Mouse (Mus musculus) CH12.LX (cell line): Measurements from ENCODE around the gene Zdhhc12. TPM values are rescaled to one million over a fixed set of nuclear protein-coding genes. Genes with fewer than 3 reads are reported as not detected.

Experiments
- DNase-seq: peaks from one replicate; pipeline ENCODE4 v3.0.0-alpha.2; 2013; ENCODE audit errors: extremely low read depth
- H3K27ac ChIP-seq: 2 replicates; pipeline ENCODE4 v1.5.1; 2012; ENCODE audit warnings: low read depth, mild to moderate bottlenecking, control low read depth, moderate library complexity; ENCODE audit not compliant: insufficient read depth
- H3K27me3 ChIP-seq: replicated peaks from 2 replicates; pipeline ENCODE3; 2012; ENCODE audit warnings: inconsistent platforms
- H3K36me3 ChIP-seq, 2 experiments: replicated peaks in 1 of 2; 2 replicates each; pipeline versions ENCODE3 to v1.6.1; 2012; ENCODE audit warnings: inconsistent platforms in 1 of 2, low read length in 1 of 2, mild to moderate bottlenecking in 1 of 2, mixed read lengths in 1 of 2, moderate library complexity in 1 of 2; ENCODE audit not compliant: control insufficient read depth in 1 of 2, insufficient read depth in 1 of 2
- H3K4me1 ChIP-seq, 2 experiments: 2 replicates each; pipeline ENCODE4 v1.6.1; 2012; ENCODE audit warnings: inconsistent platforms in 1 of 2, moderate library complexity in 1 of 2; ENCODE audit not compliant: insufficient read depth in 2 of 2, control insufficient read depth in 1 of 2
- H3K4me2 ChIP-seq: 2 replicates; pipeline ENCODE4 v1.6.1; 2012; ENCODE audit warnings: low read depth, mild to moderate bottlenecking, control low read depth; ENCODE audit not compliant: poor library complexity, insufficient read depth, severe bottlenecking
- H3K4me3 ChIP-seq, 3 experiments: fragments of 150-350 bp in 1 of 3; sonication (generic) in 1 of 3; replicated peaks in 1 of 3; 2 replicates each; pipeline versions ENCODE3 to v1.5.1; 2011 to 2012; ENCODE audit warnings: low read depth in 2 of 3, low read length in 2 of 3, mild to moderate bottlenecking in 2 of 3, moderate library complexity in 2 of 3, control low read depth in 1 of 3, improper control_type of control experiment in 1 of 3, inconsistent platforms in 1 of 3, mixed read lengths in 1 of 3; ENCODE audit not compliant: poor library complexity in 1 of 3
- H3K79me2 ChIP-seq: replicated peaks from 2 replicates; pipeline ENCODE4 v1.6.1; 2012; ENCODE audit warnings: mild to moderate bottlenecking, moderate library complexity; ENCODE audit not compliant: control insufficient read depth, poor library complexity, insufficient read depth, severe bottlenecking; ENCODE audit errors: extremely low read depth
- H3K9ac ChIP-seq: 2 replicates; pipeline ENCODE4 v1.6.1; 2012; ENCODE audit warnings: low read depth, mild to moderate bottlenecking, control low read depth, moderate library complexity; ENCODE audit not compliant: insufficient read depth
- H3K9me3 ChIP-seq: replicated peaks from 2 replicates; pipeline ENCODE3; 2012; ENCODE audit warnings: low read length, inconsistent platforms, mixed read lengths
- CHD2 ChIP-seq: IDR thresholded peaks from 2 replicates; pipeline ENCODE4 v1.6.1; 2011; ENCODE audit warnings: low read length, improper control_type of control experiment
- EP300 ChIP-seq: IDR thresholded peaks from 2 replicates; pipeline ENCODE4 v1.6.1; 2011; ENCODE audit warnings: low read length, improper control_type of control experiment
- GABPA ChIP-seq: IDR thresholded peaks from 2 replicates; pipeline ENCODE4 v1.6.1; 2012; ENCODE audit warnings: low read depth, low read length, improper control_type of control experiment, inconsistent platforms; ENCODE audit not compliant: insufficient replicate concordance
- IRF4 ChIP-seq: IDR thresholded peaks from 2 replicates; pipeline ENCODE4 v1.6.1; 2014; ENCODE audit warnings: low read depth, mild to moderate bottlenecking, inconsistent platforms, low read length, improper control_type of control experiment
- KAT2A ChIP-seq: IDR thresholded peaks from 2 replicates; pipeline ENCODE4 v1.6.1; 2012; ENCODE audit warnings: low read length, improper control_type of control experiment, inconsistent platforms; ENCODE audit not compliant: insufficient replicate concordance
- MAZ ChIP-seq: IDR thresholded peaks from 2 replicates; pipeline ENCODE4 v1.6.1; 2012; ENCODE audit warnings: low read depth, mild to moderate bottlenecking, inconsistent platforms, low read length, improper control_type of control experiment, moderate library complexity
- MEF2A ChIP-seq: IDR thresholded peaks from 2 replicates; pipeline ENCODE4 v1.6.1; 2014; ENCODE audit warnings: low read depth, mild to moderate bottlenecking, inconsistent platforms, low read length, improper control_type of control experiment, borderline replicate concordance
- MXI1 ChIP-seq: IDR thresholded peaks from 2 replicates; pipeline ENCODE4 v1.6.1; 2011; ENCODE audit warnings: mild to moderate bottlenecking, low read depth, low read length, improper control_type of control experiment
- NELFE ChIP-seq: IDR thresholded peaks from 2 replicates; pipeline ENCODE4 v1.6.1; 2011; ENCODE audit warnings: low read depth, low read length, improper control_type of control experiment
- NRF1 ChIP-seq: IDR thresholded peaks from 2 replicates; pipeline ENCODE4 v1.6.1; 2014; ENCODE audit warnings: low read depth, mild to moderate bottlenecking, inconsistent platforms, low read length, improper control_type of control experiment, moderate library complexity
- POLR2A ChIP-seq: IDR thresholded peaks from 2 replicates; pipeline ENCODE4 v1.6.1; 2011; ENCODE audit warnings: low read depth, mild to moderate bottlenecking, improper control_type of control experiment, low read length
- POLR2AphosphoS2 ChIP-seq: IDR thresholded peaks from 2 replicates; pipeline ENCODE4 v1.6.1; 2011; ENCODE audit warnings: low read depth, low read length, improper control_type of control experiment
- SMC3 ChIP-seq: IDR thresholded peaks from 2 replicates; pipeline ENCODE4 v1.6.1; 2011; ENCODE audit warnings: low read depth, low read length, improper control_type of control experiment
- TBP ChIP-seq: conservative IDR thresholded peaks from 2 replicates; pipeline ENCODE4 v1.6.1; 2011; ENCODE audit warnings: low read depth, low read length, improper control_type of control experiment
- TCF12 ChIP-seq: IDR thresholded peaks from 2 replicates; pipeline ENCODE4 v1.6.1; 2014; ENCODE audit warnings: low read depth, mild to moderate bottlenecking, inconsistent platforms, low read length, improper control_type of control experiment
- UBTF ChIP-seq: IDR thresholded peaks from 2 replicates; pipeline ENCODE4 v1.6.1; 2012; ENCODE audit warnings: low read depth, mild to moderate bottlenecking, inconsistent platforms, low read length, improper control_type of control experiment, moderate library complexity
- USF1 ChIP-seq: IDR thresholded peaks from 2 replicates; pipeline ENCODE4 v1.6.1; 2014; ENCODE audit warnings: low read depth, mild to moderate bottlenecking, inconsistent platforms, low read length, improper control_type of control experiment
- ZC3H11A ChIP-seq: IDR thresholded peaks from 2 replicates; pipeline ENCODE4 v1.6.1; 2012; ENCODE audit warnings: low read depth, mild to moderate bottlenecking, inconsistent platforms, low read length, improper control_type of control experiment
- dilution Hi-C: fragments of 300-500 bp; cut with MboI; formaldehyde crosslinking; loops from 2 replicates; pipeline ENCODE4 v1.14.3; 2020; ENCODE audit warnings: low sequenced_read_pairs; ENCODE audit not compliant: extremely low pct_unique_long_range_greater_than_20kb, extremely low pct_ligation_motif_present
- in situ Hi-C: fragments of 300-500 bp; cut with MboI; formaldehyde crosslinking; loops from 3 replicates; pipeline ENCODE4 v1.14.3; 2019; ENCODE audit warnings: low sequenced_read_pairs, low pct_ligation_motif_present, low pct_unique_long_range_greater_than_20kb, mixed read lengths
- polyA plus RNA-seq: library from polyadenylated mRNA; unstranded; fragments of >175 nt; gene quantifications from 2 replicates; pipeline ENCODE4 v1.2.1, GENCODE M21; 2012; ENCODE audit warnings: low read depth; ENCODE audit not compliant: insufficient read length
- total RNA-seq, 2 experiments: library from RNA; depleted of rRNA; stranded (reverse); fragments of 300-350 nt in 1 of 2; fragments of >200 nt in 1 of 2; gene quantifications; 2 replicates each; pipeline ENCODE4 v1.2.3; 2012 to 2014

Zdhhc12 gene
- total and polyA plus RNA-seq, 3 experiments: 15.6 to 42.8 (median 36.5) TPM

DNA sequence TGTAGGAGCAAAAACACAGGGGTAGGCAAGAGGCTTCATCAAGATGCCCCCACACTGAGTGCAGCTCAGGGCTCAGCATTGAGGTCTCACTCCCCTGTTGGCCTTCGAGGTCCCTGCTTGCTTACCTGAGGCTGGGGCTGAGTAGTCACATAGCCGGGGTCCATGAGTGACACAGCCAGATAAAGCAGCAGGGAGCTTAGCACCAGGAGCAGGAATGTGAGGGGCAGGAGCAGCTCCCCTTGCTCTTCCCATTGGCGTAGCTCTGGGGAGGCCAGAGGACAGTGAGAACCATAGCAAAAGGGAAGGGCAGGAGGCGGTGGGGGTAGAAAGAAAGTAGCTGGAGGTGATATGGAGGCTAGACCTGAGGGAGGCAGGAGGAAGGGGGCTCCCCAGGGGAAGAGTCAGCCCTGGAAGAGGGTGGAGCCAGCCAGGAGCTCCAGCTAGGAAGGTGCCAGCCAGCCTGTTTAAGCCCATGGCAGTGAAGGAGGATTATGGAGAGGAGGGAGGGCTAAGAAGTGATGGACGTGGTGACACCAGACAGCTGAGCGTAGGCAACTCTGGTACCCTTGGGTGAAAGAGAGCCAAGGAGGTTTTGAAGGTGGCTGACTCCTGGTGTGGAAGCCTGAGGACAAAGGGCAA is 1.0 kb downstream of the Zdhhc12 start:
- H3K4me2 ChIP-seq: peak overlapping the region; percentile 71
- no peak overlapping the region for H3K27ac ChIP-seq
- H3K4me1 ChIP-seq: peaks cover 22 to 40% of the 10 kb centered on the region in 2 experiments
- peak overlapping the region; percentile 97; the same call in 1 of the 2 replicates for H3K9ac ChIP-seq
- no peak for TF ChIP-seq SMC3
- no peak for TF ChIP-seq NRF1
- TF ChIP-seq EP300: no peak
- TF ChIP-seq TCF12: no peak
- no peak for TF ChIP-seq IRF4
- no peak; the same call in 1 of the 2 replicates for TF ChIP-seq POLR2A
- no peak for TF ChIP-seq MAZ
- TF ChIP-seq NELFE: no peak
- TF ChIP-seq KAT2A: no peak
- no peak for TF ChIP-seq POLR2AphosphoS2
- TF ChIP-seq CHD2: no peak
- no peak for TF ChIP-seq MXI1
- no peak for TF ChIP-seq TBP
- TF ChIP-seq GABPA: no peak
- TF ChIP-seq ZC3H11A: no peak
- peaks cover 23 to 60% of the 10 kb centered on the region in 2 experiments for H3K36me3 ChIP-seq
- dilution Hi-C loops (no loop called here), in situ Hi-C loops (no loop called here)
- H3K27me3 ChIP-seq: no peaks in the 10 kb centered on the region
- peak overlapping the region; percentile 88 to 97 (median 94) for H3K4me3 ChIP-seq
- no peak for DNase-seq
- H3K79me2 ChIP-seq: peaks cover 3% of the 10 kb centered on the region; the same call in 1 of the 2 replicates
- peaks cover 2% of the 10 kb centered on the region for H3K9me3 ChIP-seq

- Histone ChIP-seq H3K4me2 (no peak overlapping the region), H3K27ac (no peak overlapping the region), H3K36me3 (peaks cover 23 to 58% of the 10 kb centered on the region in 2 experiments), H3K9ac (no peak overlapping the region), H3K4me3 (no peak overlapping the region), H3K9me3 (peaks cover 4% of the 10 kb centered on the region), H3K4me1 (peaks cover 28 to 46% of the 10 kb centered on the region in 2 experiments), H3K27me3 (no peaks in the 10 kb centered on the region), H3K79me2 (peaks cover 3% of the 10 kb centered on the region; the same call in 1 of the 2 replicates)
- no peak for TF ChIP-seq USF1
- TF ChIP-seq UBTF: no peak
- no peak for TF ChIP-seq MEF2A
- in situ Hi-C loops: no loop called here
- DNase-seq: no peak
- dilution Hi-C loops: no loop called here
Observed at GRCm38 (mm10) chr2:30091521-30091920, 1.9 kb downstream of the Zdhhc12 start.
